Mouse (Mus musculus): Measurements from ENCODE around the gene Tmub2.

GRCm38 (mm10) chr11:102241246-102241645 is 43.5 kb upstream of the Tmub2 start:
- no peak; the same call in 1 of the 2 replicates for TF ChIP-seq CTCF (conservative IDR thresholded peaks at IDR 0.05; ENCODE audit: insufficient read depth, insufficient read length, low read depth, low read length)
- TF ChIP-seq POLR2A (IDR thresholded peaks at IDR 0.05; ENCODE audit: low read depth, low read length): no peak
